Mouse (Mus musculus) olfactory bulb, adult 2 months (tissue): ENCODE data around the gene Daam1.

Source experiments
- CTCF ChIP-seq: fragments of 200-500 bp; IDR thresholded peaks from 2 replicates; pipeline ENCODE4 v1.5.1; 2012; ENCODE audit warnings: low read depth, mild to moderate bottlenecking, low read length, moderate library complexity; ENCODE audit not compliant: insufficient read depth
- POLR2A ChIP-seq: fragments of 200-500 bp; IDR thresholded peaks from 2 replicates; pipeline ENCODE4 v1.6.1; 2012; ENCODE audit warnings: mild to moderate bottlenecking, low read depth, low read length, moderate library complexity; ENCODE audit not compliant: insufficient read depth

- TF ChIP-seq CTCF (no peak), POLR2A (no peak)
These were observed 208.6 kb downstream of the Daam1 start for GRCm38 (mm10) chr12:72039501-72039900.
